Mouse (Mus musculus): ENCODE results near the gene Abraxas2. TPM values are rescaled to one million over a fixed set of nuclear protein-coding genes. Genes with fewer than 3 reads are reported as not detected.

Abraxas2 gene
- polyA plus RNA-seq, 1 experiment, result 24.0 TPM

GRCm38 (mm10) chr7:132852173-132852844 is 6.7 kb upstream of the Abraxas2 start, which contains the start of gene Eef1akmt2:
Eef1akmt2 (minus strand) TSS chr7:132852673.
- peak within 1 kb of the TSS; percentile 59 for H3K4me3 ChIP-seq (ENCODE audit: insufficient read depth, low read length)
- TF ChIP-seq POLR2A (IDR thresholded peaks at IDR 0.05; ENCODE audit: extremely low read depth, insufficient read depth, low read length) (peak; percentile 72), CTCF (IDR thresholded peaks at IDR 0.05; ENCODE audit: extremely low read depth, insufficient read depth, low read length) (no peak)
- H3K27ac ChIP-seq (ENCODE audit: insufficient read depth, low read length), result peak within 1 kb of the TSS; percentile 88
- no peaks in the 10 kb centered on the region; the same call in 1 of the 2 replicates for H3K4me1 ChIP-seq (ENCODE audit: control insufficient read depth, insufficient read depth, low read length)

- TF ChIP-seq CTCF (IDR thresholded peaks at IDR 0.05; ENCODE audit: extremely low read depth, insufficient read depth, low read length), result no peak
- no peak for TF ChIP-seq POLR2A (IDR thresholded peaks at IDR 0.05; ENCODE audit: extremely low read depth, insufficient read depth, low read length)
- H3K27ac ChIP-seq (ENCODE audit: insufficient read depth, low read length), result no peak overlapping the region
- no peaks in the 10 kb centered on the region; the same call in 1 of the 2 replicates for H3K4me1 ChIP-seq (ENCODE audit: control insufficient read depth, insufficient read depth, low read length)
- no peak overlapping the region for H3K4me3 ChIP-seq (ENCODE audit: insufficient read depth, low read length)
Observed at GRCm38 (mm10) chr7:132853361-132853760, 5.7 kb upstream of the Abraxas2 start.

GRCm38 (mm10) chr7:132853946-132854345 is 5.1 kb upstream of the Abraxas2 start:
- no peak for TF ChIP-seq POLR2A (IDR thresholded peaks at IDR 0.05; ENCODE audit: extremely low read depth, insufficient read depth, low read length)
- Histone ChIP-seq H3K27ac (ENCODE audit: insufficient read depth, low read length) (no peak overlapping the region), H3K4me1 (ENCODE audit: control insufficient read depth, insufficient read depth, low read length) (no peaks in the 10 kb centered on the region; the same call in 1 of the 2 replicates), H3K4me3 (ENCODE audit: insufficient read depth, low read length) (no peak overlapping the region)

- Histone ChIP-seq H3K27ac (ENCODE audit: insufficient read depth, low read length) (no peak overlapping the region), H3K4me3 (ENCODE audit: insufficient read depth, low read length) (no peak overlapping the region), H3K4me1 (ENCODE audit: control insufficient read depth, insufficient read depth, low read length) (no peaks in the 10 kb centered on the region; the same call in 1 of the 2 replicates)
- TF ChIP-seq POLR2A (IDR thresholded peaks at IDR 0.05; ENCODE audit: extremely low read depth, insufficient read depth, low read length) (no peak), CTCF (IDR thresholded peaks at IDR 0.05; ENCODE audit: extremely low read depth, insufficient read depth, low read length) (no peak)
Observed at GRCm38 (mm10) chr7:132856083-132856482, 2.9 kb upstream of the Abraxas2 start.

GRCm38 (mm10) chr7:132858043-132858608 is 899 bp upstream of the Abraxas2 start:
- Histone ChIP-seq H3K4me3 (ENCODE audit: insufficient read depth, low read length) (no peak overlapping the region; the same call in 1 of the 2 replicates), H3K27ac (ENCODE audit: insufficient read depth, low read length) (no peak overlapping the region), H3K4me1 (ENCODE audit: control insufficient read depth, insufficient read depth, low read length) (no peaks in the 10 kb centered on the region)
- TF ChIP-seq CTCF (IDR thresholded peaks at IDR 0.05; ENCODE audit: extremely low read depth, insufficient read depth, low read length) (no peak), POLR2A (IDR thresholded peaks at IDR 0.05; ENCODE audit: extremely low read depth, insufficient read depth, low read length) (no peak)

GRCm38 (mm10) chr7:132866316-132866715 is 7.3 kb downstream of the Abraxas2 start:
- TF ChIP-seq POLR2A (IDR thresholded peaks at IDR 0.05; ENCODE audit: extremely low read depth, insufficient read depth, low read length) (no peak), CTCF (IDR thresholded peaks at IDR 0.05; ENCODE audit: extremely low read depth, insufficient read depth, low read length) (no peak)

GRCm38 (mm10) chr7:132873043-132873442 is 14.0 kb downstream of the Abraxas2 start:
- H3K27ac ChIP-seq (ENCODE audit: insufficient read depth, low read length), result no peak overlapping the region
- H3K4me1 ChIP-seq (ENCODE audit: control insufficient read depth, insufficient read depth, low read length), result no peaks in the 10 kb centered on the region
- TF ChIP-seq CTCF (IDR thresholded peaks at IDR 0.05; ENCODE audit: extremely low read depth, insufficient read depth, low read length) (no peak), POLR2A (IDR thresholded peaks at IDR 0.05; ENCODE audit: extremely low read depth, insufficient read depth, low read length) (no peak)
- no peak overlapping the region for H3K4me3 ChIP-seq (ENCODE audit: insufficient read depth, low read length)

More at GRCm38 (mm10) chr7:132866316-132866715, 7.3 kb downstream of the Abraxas2 start:
- no peak overlapping the region for H3K27ac ChIP-seq (ENCODE audit: insufficient read depth, low read length)
- H3K4me3 ChIP-seq (ENCODE audit: insufficient read depth, low read length), result no peak overlapping the region
- H3K4me1 ChIP-seq (ENCODE audit: control insufficient read depth, insufficient read depth, low read length), result no peaks in the 10 kb centered on the region; the same call in 1 of the 2 replicates

- Histone ChIP-seq H3K27ac (ENCODE audit: insufficient read depth, low read length) (no peak overlapping the region), H3K4me1 (ENCODE audit: control insufficient read depth, insufficient read depth, low read length) (no peaks in the 10 kb centered on the region), H3K4me3 (ENCODE audit: insufficient read depth, low read length) (no peak overlapping the region)
- no peak for TF ChIP-seq CTCF (IDR thresholded peaks at IDR 0.05; ENCODE audit: extremely low read depth, insufficient read depth, low read length)
- no peak for TF ChIP-seq POLR2A (IDR thresholded peaks at IDR 0.05; ENCODE audit: extremely low read depth, insufficient read depth, low read length)
Observed at GRCm38 (mm10) chr7:132875391-132876086, 16.5 kb downstream of the Abraxas2 start.

- H3K4me1 ChIP-seq (ENCODE audit: control insufficient read depth, insufficient read depth, low read length), result no peaks in the 10 kb centered on the region
- TF ChIP-seq CTCF (IDR thresholded peaks at IDR 0.05; ENCODE audit: extremely low read depth, insufficient read depth, low read length), result no peak
- TF ChIP-seq POLR2A (IDR thresholded peaks at IDR 0.05; ENCODE audit: extremely low read depth, insufficient read depth, low read length), result no peak
- H3K4me3 ChIP-seq (ENCODE audit: insufficient read depth, low read length), result no peak overlapping the region
- H3K27ac ChIP-seq (ENCODE audit: insufficient read depth, low read length), result no peak overlapping the region
Observed at GRCm38 (mm10) chr7:132880276-132880675, 21.3 kb downstream of the Abraxas2 start.
